Mouse (Mus musculus) c-Kit-positive CD71-positive TER-119-positive erythroid progenitor cells, embryonic 14.5 days (primary cell): Measurements from ENCODE around the gene Gm6676.
"Not testable (repeated sequence)": the region's sequence is repeated elsewhere in the genome, so short reads cannot be mapped to it uniquely, and the experiment has no call there.

Experiments used
- DNase-seq: peaks from one replicate; pipeline ENCODE4 v3.0.0-alpha.2; 2013; ENCODE audit warnings: low spot score

Gm6676 gene

DNA sequence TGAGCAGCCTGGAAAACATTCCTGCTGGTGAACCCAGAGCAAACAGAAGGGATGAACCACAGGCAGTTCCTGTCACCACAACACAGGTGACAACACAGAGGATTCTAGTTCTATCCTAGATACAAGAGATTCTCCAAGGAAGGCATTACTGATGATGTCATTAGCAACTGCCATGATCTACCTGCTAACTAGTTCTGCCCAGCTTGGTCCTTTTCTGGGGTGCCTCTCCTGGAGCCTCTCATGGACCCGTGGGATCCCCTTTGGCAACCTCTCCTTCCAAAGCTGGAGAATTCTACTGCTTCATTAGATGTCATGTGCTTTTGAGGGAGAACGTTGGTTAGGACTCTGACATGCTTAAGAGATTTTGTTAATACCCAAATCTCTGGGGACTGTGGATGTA, at the start of gene Gm6676:
Gm6676 (minus strand) TSS at position 101 of the 400 bp plus-strand sequence.
- DNase-seq = not testable (repeated sequence)

DNA sequence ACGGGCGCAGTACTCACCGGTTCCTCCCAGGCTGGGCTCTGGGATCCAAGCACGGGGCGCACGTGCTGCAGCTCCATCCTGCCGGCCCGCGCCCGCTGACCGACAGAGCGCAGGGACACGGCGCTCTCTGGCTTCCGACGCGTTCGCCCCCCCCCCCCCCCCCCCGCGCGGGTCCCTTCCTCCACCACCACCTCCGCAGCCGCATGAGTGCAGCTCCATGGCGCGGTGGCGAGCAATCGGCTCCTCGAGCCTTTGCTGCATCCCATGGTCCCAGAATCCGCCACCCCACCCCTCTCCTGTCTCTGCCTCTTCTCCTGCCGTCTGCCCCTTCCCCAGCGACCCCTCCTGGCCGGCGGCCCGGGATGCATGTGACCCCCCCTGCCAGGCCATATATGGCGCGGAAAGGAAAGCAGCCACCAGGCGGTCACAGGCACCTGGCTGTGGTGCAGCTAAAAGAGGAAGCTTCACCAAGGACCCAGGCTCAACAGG, 49.3 kb upstream of the Gm6676 start, which contains the start of gene Gm3512:
Gm3512 (minus strand) TSS at position 51 of the 489 bp plus-strand sequence.
- DNase-seq = not testable (repeated sequence)

DNA sequence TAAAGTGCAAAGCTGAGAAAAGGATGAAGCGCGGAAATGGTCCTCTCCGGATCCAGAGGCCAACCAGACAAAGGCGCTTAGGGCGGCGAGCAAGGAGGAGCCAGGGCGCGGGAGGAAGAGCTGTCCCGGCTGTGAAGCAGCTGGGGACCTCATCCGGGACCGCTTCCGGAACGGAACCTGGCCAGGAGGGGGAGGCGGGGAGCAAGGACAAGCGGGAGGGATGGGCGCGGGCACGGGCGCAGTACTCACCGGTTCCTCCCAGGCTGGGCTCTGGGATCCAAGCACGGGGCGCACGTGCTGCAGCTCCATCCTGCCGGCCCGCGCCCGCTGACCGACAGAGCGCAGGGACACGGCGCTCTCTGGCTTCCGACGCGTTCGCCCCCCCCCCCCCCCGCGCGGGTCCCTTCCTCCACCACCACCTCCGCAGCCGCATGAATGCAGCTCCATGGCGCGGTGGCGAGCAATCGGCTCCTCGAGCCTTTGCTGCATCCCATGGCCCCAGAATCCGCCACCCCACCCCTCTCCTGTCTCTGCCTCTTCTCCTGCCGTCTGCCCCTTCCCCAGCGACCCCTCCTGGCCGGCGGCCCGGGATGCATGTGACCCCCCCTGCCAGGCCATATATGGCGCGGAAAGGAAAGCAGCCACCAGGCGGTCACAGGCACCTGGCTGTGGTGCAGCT, 19.9 kb downstream of the Gm6676 start:
- not testable (repeated sequence) for DNase-seq

DNA sequence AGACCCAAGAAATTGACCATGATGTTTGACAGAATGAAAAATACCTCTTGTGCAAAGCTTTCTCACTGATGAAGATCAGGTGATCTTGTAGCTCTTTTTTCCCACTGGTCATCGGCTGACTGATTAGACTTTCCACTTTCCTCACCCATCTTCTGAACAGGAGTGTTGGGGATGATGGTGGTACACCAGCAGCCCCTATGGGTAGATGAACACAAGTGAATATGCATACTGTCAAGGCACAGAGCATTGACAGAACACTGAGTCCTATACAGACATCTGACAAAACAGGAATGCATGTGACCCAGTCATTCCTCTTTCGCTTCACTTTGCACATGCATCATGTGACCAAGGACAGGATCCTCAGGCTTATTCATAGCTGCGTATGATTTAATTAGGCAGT, 24.7 kb downstream of the Gm6676 start, which contains the start of gene Gm3696:
Gm3696 (minus strand) TSS at position 101 of the 400 bp plus-strand sequence.
- not testable (repeated sequence) for DNase-seq
